Mouse (Mus musculus) small intestine, adult 2 months (tissue): ENCODE results near the gene Ttc7. TPM values are rescaled to one million over a fixed set of nuclear protein-coding genes. Genes with fewer than 3 reads are reported as not detected.

ENCODE experiments used
- H3K27ac ChIP-seq: fragments of 200-500 bp; 2 replicates; pipeline ENCODE4 v1.5.1; 2012; ENCODE audit warnings: low read depth, low read length, control low read depth, inconsistent platforms; ENCODE audit not compliant: insufficient read depth
- H3K27me3 ChIP-seq: fragments of 200-500 bp; 2 replicates; pipeline ENCODE4 v1.6.1; 2012; ENCODE audit warnings: mild to moderate bottlenecking, moderate library complexity, low read length, inconsistent platforms; ENCODE audit not compliant: control insufficient read depth, insufficient read depth
- H3K36me3 ChIP-seq: fragments of 200-500 bp; 2 replicates; pipeline ENCODE4 v1.6.1; 2012; ENCODE audit warnings: mild to moderate bottlenecking, low read length, control low read depth, inconsistent platforms; ENCODE audit not compliant: control insufficient read depth, insufficient read depth
- H3K4me1 ChIP-seq: fragments of 200-500 bp; 2 replicates; pipeline ENCODE4 v1.6.1; 2012; ENCODE audit warnings: low read length, inconsistent platforms, mixed read lengths; ENCODE audit not compliant: control insufficient read depth, insufficient read depth, insufficient read length
- H3K4me3 ChIP-seq: fragments of 200-500 bp; 2 replicates; pipeline ENCODE4 v1.5.1; 2012; ENCODE audit warnings: low read depth, mild to moderate bottlenecking, control low read depth, inconsistent platforms, low read length, moderate library complexity
- CTCF ChIP-seq: fragments of 200-500 bp; IDR thresholded peaks from 2 replicates; pipeline ENCODE4 v1.5.1; 2012; ENCODE audit warnings: low read depth, mild to moderate bottlenecking, control low read depth, inconsistent platforms, low read length, moderate library complexity, mixed read lengths; ENCODE audit not compliant: insufficient replicate concordance, insufficient read length; ENCODE audit errors: extremely low read depth
- POLR2A ChIP-seq: fragments of 200-500 bp; IDR thresholded peaks from 2 replicates; pipeline ENCODE4 v1.6.1; 2012; ENCODE audit warnings: low read depth, mild to moderate bottlenecking, control low read depth, inconsistent platforms, low read length, moderate library complexity
- WGBS: fragments of 180-500 bp; shearing (Covaris S2); methylation state at CpG from one replicate; pipeline ENCODE4 v1.1.7; 2018; 5-methylcytosine and 5-hydroxymethylcytosine counted together
- polyA plus RNA-seq: library from polyadenylated mRNA; depleted of rRNA; stranded (reverse); fragments of >200 nt; gene quantifications from 2 replicates; pipeline ENCODE4 v1.2.3, GENCODE M21; 2012

The Ttc7 gene
- polyA plus RNA-seq, 1 experiment, result 289 TPM

DNA sequence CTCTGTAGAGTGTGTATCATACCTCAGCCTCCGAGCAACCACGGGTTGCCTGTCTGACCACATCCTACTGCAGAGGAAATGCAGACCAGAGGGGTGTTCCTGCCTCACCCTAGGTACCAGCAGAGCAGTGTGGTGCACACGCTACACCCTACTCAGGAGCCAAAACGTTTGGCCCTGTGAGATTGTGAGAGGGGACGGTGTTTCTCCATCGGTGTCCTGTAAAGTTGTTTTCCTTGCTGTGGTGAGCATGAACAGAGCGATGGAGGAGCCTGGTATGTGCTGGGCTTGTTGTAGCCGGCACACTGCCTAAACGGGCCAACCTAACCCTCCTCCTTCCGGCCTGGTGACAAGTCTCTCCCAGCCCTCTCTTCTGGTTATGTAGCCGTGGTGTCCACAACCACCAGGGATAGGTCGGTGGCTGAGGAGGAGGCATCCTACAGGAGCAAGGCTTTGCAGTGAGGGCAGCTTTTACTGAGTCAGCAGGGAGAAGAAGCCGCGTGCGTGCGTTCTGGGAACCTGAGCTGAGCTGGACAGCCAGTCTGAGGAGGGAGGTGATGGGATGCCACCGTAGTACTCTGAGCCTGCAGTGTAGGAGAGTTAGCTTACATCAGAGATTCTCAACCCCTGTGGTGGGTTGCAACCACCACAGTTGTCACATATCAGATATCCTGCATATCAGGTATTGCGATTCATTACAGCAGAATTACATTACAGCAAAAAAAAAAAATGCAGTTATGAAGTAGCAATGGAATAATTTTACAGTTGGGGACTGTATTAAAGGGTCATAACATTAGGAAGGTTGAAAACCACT is 62.0 kb downstream of the Ttc7 start:
- Histone ChIP-seq H3K36me3 (peaks cover 58% of the 10 kb centered on the region), H3K27ac (0 out of 2 replicates have a peak overlapping the region, but pooled peaks have one; percentile 14), H3K4me1 (peaks cover 8% of the 10 kb centered on the region; the same call in 1 of the 2 replicates), H3K4me3 (no peak overlapping the region), H3K27me3 (no peaks in the 10 kb centered on the region)
- 79% methylated on average over 18 of the region's 18 CpGs for WGBS
- TF ChIP-seq POLR2A (no peak), CTCF (no peak)

DNA sequence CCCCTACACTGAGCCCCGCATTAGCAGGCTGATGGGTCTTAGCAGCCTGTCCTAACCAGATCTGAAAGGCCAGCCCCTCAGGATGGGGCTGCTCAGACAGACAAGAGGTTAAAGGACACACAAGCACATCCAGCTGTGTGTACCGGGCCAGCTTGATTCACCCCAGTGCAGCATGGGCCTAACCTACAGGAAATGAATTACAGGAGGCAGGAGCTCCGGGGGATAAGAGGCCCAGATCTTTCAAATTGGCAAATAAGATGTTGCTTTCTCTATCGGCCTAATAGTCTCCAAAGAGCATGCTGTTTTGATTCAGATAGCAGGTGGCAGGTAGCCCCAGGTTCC is 62.5 kb downstream of the Ttc7 start:
- H3K4me1 ChIP-seq, result peaks cover 8% of the 10 kb centered on the region; the same call in 1 of the 2 replicates
- TF ChIP-seq POLR2A (no peak), CTCF (no peak)
- 54% methylated on average over 4 of the region's 4 CpGs for WGBS
- H3K36me3 ChIP-seq, result peaks cover 56% of the 10 kb centered on the region
- H3K27ac ChIP-seq, result 0 out of 2 replicates have a peak overlapping the region, but pooled peaks have one; percentile 14
- no peaks in the 10 kb centered on the region for H3K27me3 ChIP-seq
- H3K4me3 ChIP-seq, result no peak overlapping the region

DNA sequence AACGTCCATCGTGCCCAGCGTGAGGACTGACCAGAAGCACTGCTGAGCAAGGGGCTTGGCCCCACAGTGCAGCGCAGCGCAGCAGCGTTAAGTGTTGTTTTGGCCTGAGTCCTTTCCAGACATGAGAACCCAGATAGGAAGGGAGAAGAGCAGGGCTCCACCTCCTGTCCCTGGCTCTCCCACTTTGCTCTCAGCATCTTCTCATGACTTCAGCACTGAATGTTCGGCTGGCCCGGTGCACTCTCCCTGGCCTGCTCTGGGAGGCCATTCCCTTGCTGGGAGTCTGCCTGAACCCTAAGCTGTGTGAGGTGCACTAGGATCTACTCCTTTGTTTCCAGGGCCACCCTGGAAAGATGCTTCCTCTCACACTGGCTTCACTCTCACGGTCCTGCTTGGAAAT is 65.7 kb downstream of the Ttc7 start:
- Histone ChIP-seq H3K27ac (peak overlapping the region; percentile 10; the same call in 1 of the 2 replicates), H3K36me3 (peaks cover 32% of the 10 kb centered on the region), H3K4me3 (no peak overlapping the region), H3K4me1 (peaks cover 29% of the 10 kb centered on the region), H3K27me3 (no peaks in the 10 kb centered on the region)
- TF ChIP-seq POLR2A (no peak), CTCF (no peak)
- 82% methylated on average over 9 of the region's 9 CpGs for WGBS

DNA sequence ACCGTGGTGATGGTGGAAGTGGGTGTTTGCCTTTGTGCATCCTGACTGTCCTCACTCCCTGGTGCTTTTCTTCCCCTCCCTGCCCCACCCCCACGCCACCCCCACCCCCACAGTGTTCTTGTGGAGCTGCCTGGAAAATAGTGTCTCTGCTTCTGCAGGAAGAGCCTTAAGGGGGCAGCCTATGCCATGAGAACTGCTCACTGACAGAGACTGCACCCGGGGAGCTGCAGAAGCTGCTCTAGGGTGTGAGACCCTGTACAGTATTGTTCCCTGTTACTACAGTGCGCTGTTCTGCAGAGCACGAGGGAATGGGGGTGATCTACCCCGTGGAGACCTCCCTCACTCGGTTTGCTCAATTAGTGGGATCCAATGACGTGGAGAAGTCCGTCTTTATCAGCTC is 66.4 kb downstream of the Ttc7 start:
- Histone ChIP-seq H3K4me1 (peaks cover 28% of the 10 kb centered on the region), H3K27me3 (no peaks in the 10 kb centered on the region), H3K27ac (no peak overlapping the region), H3K36me3 (peaks cover 31% of the 10 kb centered on the region), H3K4me3 (no peak overlapping the region)
- whole genome bisulfite sequencing, result 50% methylated on average over 9 of the region's 9 CpGs
- TF ChIP-seq POLR2A (no peak), CTCF (no peak)

DNA sequence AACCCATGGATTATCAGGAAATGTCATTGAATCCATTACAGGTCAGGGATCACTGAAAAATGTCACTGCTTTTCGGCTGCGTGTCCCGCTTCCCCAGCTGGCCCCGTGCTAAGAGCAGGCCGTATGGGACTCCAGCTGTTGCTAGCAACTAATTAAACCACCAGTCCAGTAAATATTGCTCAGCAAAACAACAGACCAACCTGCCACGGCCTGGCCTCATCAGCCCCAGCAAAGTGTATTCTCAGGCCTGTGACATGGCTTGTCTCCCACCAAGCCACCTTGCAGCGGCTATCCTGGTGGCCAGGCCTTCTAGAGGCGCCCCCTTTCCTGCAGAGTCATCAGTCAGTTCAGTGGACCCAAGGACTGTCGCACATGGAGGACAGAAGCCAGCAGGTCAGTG is 66.9 kb downstream of the Ttc7 start:
- Histone ChIP-seq H3K27me3 (no peaks in the 10 kb centered on the region), H3K4me1 (peaks cover 28% of the 10 kb centered on the region), H3K36me3 (peaks cover 35% of the 10 kb centered on the region), H3K4me3 (no peak overlapping the region), H3K27ac (no peak overlapping the region; the same call in 1 of the 2 replicates)
- TF ChIP-seq POLR2A, result no peak
- TF ChIP-seq CTCF, result no peak
- WGBS, result 89% methylated on average over 9 of the region's 9 CpGs

DNA sequence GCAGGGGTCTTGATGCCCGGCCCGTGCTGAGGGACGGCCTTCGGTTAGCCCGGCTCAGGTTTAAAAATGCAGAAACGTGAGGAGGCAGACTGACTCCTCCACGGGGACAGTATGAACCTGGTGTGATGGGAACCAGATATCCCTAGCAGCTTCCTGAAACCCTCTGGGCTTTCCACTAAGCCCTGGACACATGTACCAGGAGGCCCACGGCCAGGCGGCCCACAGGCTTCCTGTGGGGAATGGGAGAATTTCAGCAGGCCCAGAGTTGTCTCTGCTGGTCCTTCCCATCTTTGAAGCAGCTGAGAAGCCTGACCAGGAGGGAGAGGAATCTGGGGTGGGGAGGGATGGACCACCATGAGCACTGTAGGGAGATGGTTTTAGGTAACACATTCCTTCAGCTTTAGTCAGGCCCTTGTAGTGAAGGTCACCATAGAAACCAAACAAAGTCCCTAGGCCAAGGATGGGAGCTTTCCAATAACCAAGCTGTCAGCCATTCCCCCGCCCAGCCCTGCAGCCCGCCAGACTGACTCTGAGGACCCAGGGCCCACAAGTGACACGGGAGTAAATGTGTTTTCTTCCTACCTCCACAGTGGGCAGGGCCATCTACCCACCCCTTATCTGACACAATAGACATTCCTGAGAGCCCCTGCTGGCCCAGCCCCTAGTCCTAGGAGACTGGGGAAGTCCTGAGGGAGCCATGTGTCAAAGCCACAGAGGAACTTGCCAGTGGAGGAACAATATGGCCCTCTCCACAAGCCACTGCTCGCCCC is 68.0 kb downstream of the Ttc7 start:
- peaks cover 28% of the 10 kb centered on the region for H3K4me1 ChIP-seq
- no peaks in the 10 kb centered on the region for H3K27me3 ChIP-seq
- H3K4me3 ChIP-seq, result no peak overlapping the region
- peak overlapping the region; percentile 40; the same call in 1 of the 2 replicates for H3K27ac ChIP-seq
- WGBS, result 71% methylated on average over 13 of the region's 13 CpGs
- peaks cover 35% of the 10 kb centered on the region for H3K36me3 ChIP-seq
- TF ChIP-seq CTCF (no peak), POLR2A (no peak)

DNA sequence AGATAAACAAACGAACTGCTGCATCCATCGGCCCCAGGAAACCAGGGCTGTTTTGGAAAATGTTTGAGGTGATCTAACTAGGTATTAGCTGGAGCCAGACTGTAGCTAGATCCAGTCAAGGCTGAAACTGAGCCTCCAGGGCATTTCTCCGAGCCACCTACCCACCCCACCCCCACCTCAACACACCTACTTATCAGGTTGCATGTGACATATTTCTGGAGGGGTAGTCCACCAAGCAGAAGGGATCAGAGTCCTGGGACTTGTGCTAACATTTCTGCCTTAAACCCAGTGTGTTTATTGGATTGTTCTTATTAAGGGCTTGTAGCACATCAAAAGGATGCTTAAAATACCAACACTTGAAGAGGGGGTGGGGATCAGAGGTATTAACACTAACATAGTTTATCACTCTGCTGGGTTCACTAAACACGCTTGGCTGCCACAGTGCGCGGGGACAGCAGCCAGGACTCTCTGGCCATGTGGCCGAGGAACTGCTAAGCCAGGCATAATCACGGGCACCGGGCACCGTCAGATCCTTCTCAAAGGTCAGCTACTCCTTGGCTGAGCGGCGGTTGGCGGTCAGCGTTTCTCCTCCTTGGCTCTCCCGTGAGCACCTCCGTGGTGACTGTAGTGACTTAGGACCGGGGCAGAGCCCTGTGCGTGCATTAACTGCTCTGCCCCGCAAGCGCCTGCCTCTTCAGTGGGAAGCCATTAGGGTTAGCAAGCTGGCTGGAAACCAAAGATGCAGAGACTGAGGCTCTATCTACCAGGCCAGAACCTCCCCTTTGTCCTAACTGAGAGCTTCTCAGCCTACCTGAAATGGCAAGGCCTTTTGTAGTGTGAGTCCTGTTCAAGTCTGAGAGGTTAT is 68.8 kb downstream of the Ttc7 start:
- H3K27ac ChIP-seq, result peak overlapping the region; percentile 86
- TF ChIP-seq POLR2A, result no peak
- TF ChIP-seq CTCF, result no peak
- peaks cover 30% of the 10 kb centered on the region for H3K4me1 ChIP-seq
- 24% methylated on average over 20 of the region's 20 CpGs for WGBS
- H3K4me3 ChIP-seq, result no peak overlapping the region
- H3K36me3 ChIP-seq, result peaks cover 31% of the 10 kb centered on the region
- no peaks in the 10 kb centered on the region for H3K27me3 ChIP-seq
